Mouse (Mus musculus): ENCODE measurements at regions not wholly inside any gene's neighbourhood (a gene's known extent, or its start where the extent isn't known, plus 50 kb on each side); places are given as distances from the start of the nearest gene placed in this dataset.

DNA sequence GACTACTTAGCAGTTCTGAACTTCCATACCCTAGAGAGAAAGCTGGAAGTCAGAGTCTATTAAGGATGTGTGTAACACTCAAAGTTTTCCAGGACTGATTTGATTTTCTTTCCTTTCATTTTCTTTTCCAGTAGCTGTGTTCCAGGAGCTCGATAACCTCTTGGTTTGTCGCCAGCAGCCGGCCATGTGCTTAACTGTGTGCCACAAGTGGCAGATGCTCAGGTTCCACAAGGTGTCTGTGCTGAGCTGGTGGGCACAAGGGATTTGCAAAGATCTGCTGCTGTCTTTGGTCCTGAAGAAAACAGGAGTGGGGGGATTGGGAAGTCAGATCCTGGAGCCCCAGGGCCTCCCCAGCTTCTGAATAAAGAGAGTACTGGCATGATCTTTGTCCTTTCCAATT lies 136.0 kb downstream of the 3110018I06Rik start:
- no peak for TF ChIP-seq POLR2A (IDR thresholded peaks at IDR 0.05; ENCODE audit: low read depth, low read length)
- TF ChIP-seq CTCF (IDR thresholded peaks at IDR 0.05; ENCODE audit: extremely low read depth, insufficient read length, insufficient replicate concordance, low read depth, low read length), result no peak

All from small intestine, adult 2 months (tissue).